Mouse (Mus musculus): ENCODE results near the gene Gm20479. TPM values are rescaled to one million over a fixed set of nuclear protein-coding genes. Genes with fewer than 3 reads are reported as not detected.
A peak's percentile ranks its signal among the peaks of the same experiment; 100 is the strongest.

Gm20479 gene
- total RNA-seq, 2 experiments from 2014 or later = 0.90 TPM; not detected in 1

- no peak for DNase-seq
- intact Hi-C loops (cut with DNase I; ENCODE audit: low total_unique reads) = no loop called here
Observed at GRCm38 (mm10) chr7:27324928-27325327, 32.3 kb downstream of the Gm20479 start.

GRCm38 (mm10) chr7:27324161-27324560, 33.1 kb downstream of the Gm20479 start:
- intact Hi-C loops (cut with DNase I; ENCODE audit: low total_unique reads) = no loop called here
- no peak for DNase-seq

- intact Hi-C loops (cut with DNase I; ENCODE audit: low total_unique reads) = no loop called here
Observed at GRCm38 (mm10) chr7:27323001-27323400, 34.2 kb downstream of the Gm20479 start.

GRCm38 (mm10) chr7:27322291-27322690, 34.9 kb downstream of the Gm20479 start:
- no peak for DNase-seq
- intact Hi-C loops (cut with DNase I; ENCODE audit: low total_unique reads) = no loop called here

More at GRCm38 (mm10) chr7:27323001-27323400, 34.2 kb downstream of the Gm20479 start:
- no peak for DNase-seq

- intact Hi-C loops (cut with DNase I; ENCODE audit: low total_unique reads) = no loop called here
- no peak for DNase-seq
Observed at GRCm38 (mm10) chr7:27319411-27319810, 37.8 kb downstream of the Gm20479 start.

- intact Hi-C loops (cut with DNase I; ENCODE audit: low total_unique reads) = no loop called here
- DNase-seq = peak; percentile 86
Observed at GRCm38 (mm10) chr7:27315958-27316357, 41.3 kb downstream of the Gm20479 start.

- intact Hi-C loops (cut with DNase I; ENCODE audit: low total_unique reads) = no loop called here
- DNase-seq = no peak
Observed at GRCm38 (mm10) chr7:27314393-27314792, 42.8 kb downstream of the Gm20479 start.

GRCm38 (mm10) chr7:27311651-27312284, 45.5 kb downstream of the Gm20479 start:
- intact Hi-C loops (cut with DNase I; ENCODE audit: low total_unique reads) = no loop called here
- DNase-seq = no peak

DNA sequence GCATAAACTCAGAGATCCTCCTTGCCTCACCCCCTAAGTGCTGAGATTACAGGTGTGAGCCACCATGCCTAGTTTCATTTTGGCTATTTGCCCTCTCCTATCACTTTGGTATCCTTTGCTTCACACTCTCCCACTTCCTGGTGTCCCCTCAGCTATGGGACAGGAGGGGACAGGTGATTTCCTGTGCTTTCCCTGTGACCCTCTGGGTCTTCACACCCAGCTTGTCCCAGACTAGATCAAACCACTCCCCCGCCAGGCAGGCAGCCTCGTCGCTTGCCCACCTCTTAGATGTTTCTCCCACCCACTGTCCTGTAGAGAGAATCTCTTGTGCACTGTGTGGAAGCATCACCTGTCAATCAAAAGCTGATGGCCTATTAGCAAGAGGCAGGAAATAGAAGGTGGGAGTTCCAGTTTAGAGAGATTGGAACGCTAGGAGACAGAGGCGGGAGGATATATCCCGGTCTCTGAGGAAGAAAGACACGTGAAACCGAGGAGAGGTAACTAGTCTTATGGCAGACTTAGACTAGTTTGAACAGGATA, 46.2 kb downstream of the Gm20479 start:
- DNase-seq = no peak
- intact Hi-C loops (cut with DNase I; ENCODE audit: low total_unique reads) = no loop called here

DNA sequence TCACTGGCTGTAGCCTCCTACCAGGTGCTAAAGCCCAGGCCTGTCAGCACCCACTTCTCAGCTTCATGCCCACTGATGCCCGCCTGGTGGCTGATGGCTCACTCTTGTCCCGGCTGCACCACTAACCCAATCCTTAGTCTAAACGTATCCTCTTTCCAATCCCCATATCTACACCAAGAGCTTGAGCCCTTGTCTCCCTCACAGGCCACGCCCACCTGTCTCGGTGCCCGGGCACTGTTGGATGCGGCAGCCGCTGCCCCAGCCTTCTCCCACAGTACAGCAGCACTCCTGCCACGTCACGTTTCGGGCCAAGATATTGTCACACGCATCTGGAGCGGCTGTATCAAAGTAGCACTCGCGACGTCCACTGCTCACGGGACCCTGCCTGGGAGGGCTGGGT, 46.9 kb downstream of the Gm20479 start:
- intact Hi-C loops (cut with DNase I; ENCODE audit: low total_unique reads) = no loop called here
- peak; percentile 73 for DNase-seq

GRCm38 (mm10) chr7:27309832-27310231, 47.4 kb downstream of the Gm20479 start:
- DNase-seq = no peak
- intact Hi-C loops (cut with DNase I; ENCODE audit: low total_unique reads) = no loop called here

- intact Hi-C loops (cut with DNase I; ENCODE audit: low total_unique reads) = no loop called here
- no peak for DNase-seq
Observed at GRCm38 (mm10) chr7:27308821-27309549, 48.2 kb downstream of the Gm20479 start.

- no peak for DNase-seq
- intact Hi-C loops (cut with DNase I; ENCODE audit: low total_unique reads) = no loop called here
Observed at GRCm38 (mm10) chr7:27307551-27307950, 49.7 kb downstream of the Gm20479 start.

GRCm38 (mm10) chr7:27306161-27307160, 50.8 kb downstream of the Gm20479 start:
- DNase-seq = no peak
- intact Hi-C loops (cut with DNase I; ENCODE audit: low total_unique reads) = no loop called here

DNA sequence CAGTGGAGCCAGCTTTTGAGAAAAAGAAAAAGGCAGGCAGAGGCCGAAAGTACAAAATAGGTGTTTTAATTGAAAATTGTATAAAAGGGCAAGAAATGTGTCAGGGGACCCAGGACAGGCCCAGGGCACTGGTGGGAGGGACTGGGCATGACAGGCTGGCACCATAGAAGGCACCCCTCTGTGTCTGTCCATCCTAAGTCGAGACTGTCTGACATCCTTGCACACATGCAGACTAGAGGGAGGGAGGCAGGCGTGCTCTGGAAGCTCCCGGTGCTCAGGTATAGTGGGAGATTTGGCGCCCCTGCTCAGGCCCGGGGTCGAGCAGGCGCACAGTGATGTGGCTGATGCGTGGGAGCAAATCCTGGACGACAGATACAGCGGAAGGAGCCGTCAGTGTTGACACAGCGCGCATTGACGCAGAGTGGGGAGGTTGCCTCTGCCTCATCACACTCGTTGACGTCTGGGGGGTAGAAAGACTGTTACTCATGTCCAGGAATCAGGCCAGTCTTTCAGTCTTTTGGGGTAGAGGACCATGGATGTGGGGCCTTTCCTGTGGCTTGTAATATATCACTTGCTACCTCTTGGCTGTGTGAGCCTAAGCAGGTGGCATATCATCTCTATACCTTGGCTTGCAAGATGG, 52.0 kb downstream of the Gm20479 start:
- intact Hi-C loops (cut with DNase I; ENCODE audit: low total_unique reads) = no loop called here
- DNase-seq = no peak

Measured in gastrocnemius, postnatal 14 days (tissue).